Mouse (Mus musculus) olfactory bulb, adult 2 months (tissue): ENCODE measurements around the gene Ostf1.

Source experiments
- CTCF ChIP-seq: fragments of 200-500 bp; IDR thresholded peaks from 2 replicates; pipeline ENCODE4 v1.5.1; 2012; ENCODE audit warnings: low read depth, mild to moderate bottlenecking, low read length, moderate library complexity; ENCODE audit not compliant: insufficient read depth
- POLR2A ChIP-seq: fragments of 200-500 bp; IDR thresholded peaks from 2 replicates; pipeline ENCODE4 v1.6.1; 2012; ENCODE audit warnings: mild to moderate bottlenecking, low read depth, low read length, moderate library complexity; ENCODE audit not compliant: insufficient read depth

- TF ChIP-seq CTCF (no peak), POLR2A (no peak)
Observed at GRCm38 (mm10) chr19:18649955-18650354, 18.3 kb upstream of the Ostf1 start.
